Mouse (Mus musculus): Measurements from ENCODE around the gene Ly6g6f.
"Not testable (repeated sequence)": the region's sequence is repeated elsewhere in the genome, so short reads cannot be mapped to it uniquely, and the experiment has no call there.

The Ly6g6f gene

GRCm38 (mm10) chr17:35085208-35085865 lies at the start of gene Ly6g6f:
TSS of gene Ly6g6f (minus strand) at chr17:35085610.
- DNase-seq (ENCODE audit: extremely low spot score) = no peak

- peak; percentile 96 for DNase-seq (ENCODE audit: extremely low spot score)
These were observed 49.6 kb upstream of the Ly6g6f start, which contains the start of gene Bag6 for GRCm38 (mm10) chr17:35134801-35135590. TSS of gene Bag6 (plus strand) at chr17:35135178.

- no peak for DNase-seq (ENCODE audit: extremely low spot score)
These were observed 48.1 kb upstream of the Ly6g6f start for GRCm38 (mm10) chr17:35133517-35133916.

GRCm38 (mm10) chr17:35132174-35132560 lies 46.8 kb upstream of the Ly6g6f start:
- DNase-seq (ENCODE audit: extremely low spot score) = no peak

DNA sequence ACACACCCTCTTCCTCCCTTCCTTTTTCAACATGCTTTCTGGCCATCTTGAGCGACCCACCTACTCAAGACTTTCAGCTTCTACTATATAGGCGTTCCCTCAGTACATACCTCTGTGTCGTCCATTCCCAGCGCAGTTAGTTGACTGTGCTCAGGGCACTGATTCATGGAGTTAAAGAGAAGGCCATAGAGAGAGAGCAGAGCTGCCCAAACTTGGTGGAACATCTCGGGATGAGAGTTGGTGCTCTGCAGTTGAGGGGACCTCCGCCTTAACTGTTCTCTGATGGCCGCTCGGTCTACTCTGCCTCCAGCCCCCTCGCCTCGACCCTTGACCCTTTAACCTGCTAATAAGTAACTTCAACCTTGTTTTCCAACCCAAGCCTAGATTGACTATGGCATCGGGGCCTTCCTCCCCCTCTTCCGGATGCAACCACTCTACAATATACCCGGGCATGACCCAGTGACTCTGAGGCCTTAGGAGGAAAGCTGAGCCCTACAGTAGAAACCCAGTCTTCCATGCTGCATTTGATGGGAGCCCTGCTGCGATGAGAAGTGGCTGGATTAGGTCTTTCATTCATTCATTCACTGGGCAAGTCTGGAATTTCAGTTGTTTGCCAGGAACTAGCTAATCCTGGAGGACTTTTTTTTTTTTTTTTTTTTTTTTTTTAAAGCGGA lies 46.2 kb upstream of the Ly6g6f start, which contains the start of gene Apom:
Apom (minus strand) TSS at position 551 of the 674 bp plus-strand sequence.
- no peak for DNase-seq (ENCODE audit: extremely low spot score)

- DNase-seq (ENCODE audit: extremely low spot score) = no peak
These were observed 45.6 kb upstream of the Ly6g6f start for GRCm38 (mm10) chr17:35131038-35131437.

DNA sequence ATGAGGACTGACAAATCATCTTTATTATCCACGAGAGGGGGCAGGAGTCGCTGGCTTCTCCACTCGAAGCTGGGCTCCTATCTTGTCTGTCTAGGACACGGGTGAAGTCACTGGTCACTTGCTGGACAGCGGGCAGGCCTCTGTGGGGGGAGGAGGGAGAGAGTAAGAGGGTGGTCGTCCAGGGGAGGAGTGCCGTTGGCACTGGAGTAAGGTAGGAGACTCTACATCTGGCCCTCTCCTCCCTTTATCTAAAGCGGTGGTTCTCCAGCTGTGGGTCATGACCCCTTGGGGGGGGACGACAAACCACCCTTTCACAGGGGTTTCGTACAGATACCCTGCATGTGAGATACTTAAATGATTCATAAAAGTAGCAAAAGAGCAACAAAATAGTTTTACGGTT lies 43.6 kb upstream of the Ly6g6f start:
- no peak for DNase-seq (ENCODE audit: extremely low spot score)

- DNase-seq (ENCODE audit: extremely low spot score) = no peak
These were observed 41.6 kb upstream of the Ly6g6f start for GRCm38 (mm10) chr17:35127017-35127416.

DNA sequence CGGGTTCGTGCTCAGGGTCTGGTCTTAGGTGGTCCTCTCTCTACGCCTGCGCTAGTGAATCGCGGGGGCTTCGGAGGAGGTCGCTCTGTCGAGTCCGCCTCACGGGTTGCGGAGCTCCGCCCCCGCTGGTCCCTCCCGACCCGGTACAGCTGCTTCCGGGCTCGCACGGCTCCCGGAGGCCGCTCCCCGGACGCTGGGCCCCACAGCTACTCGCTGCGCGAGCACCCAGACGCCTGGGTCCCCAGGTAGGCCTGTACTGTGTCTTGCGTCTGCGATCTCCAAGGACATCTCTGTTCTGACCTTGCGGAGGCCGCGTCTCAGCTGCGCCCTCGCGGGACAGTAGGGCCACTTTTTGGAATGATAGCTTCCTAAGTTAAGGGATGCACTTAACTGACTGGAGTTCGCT lies 40.8 kb upstream of the Ly6g6f start, which contains the start of gene D17H6S53E:
D17H6S53E (plus strand) TSS at position 168 of the 406 bp plus-strand sequence.
- DNase-seq (ENCODE audit: extremely low spot score) = peak; percentile 80

GRCm38 (mm10) chr17:35125578-35125977 lies 40.2 kb upstream of the Ly6g6f start:
- DNase-seq (ENCODE audit: extremely low spot score) = no peak

DNA sequence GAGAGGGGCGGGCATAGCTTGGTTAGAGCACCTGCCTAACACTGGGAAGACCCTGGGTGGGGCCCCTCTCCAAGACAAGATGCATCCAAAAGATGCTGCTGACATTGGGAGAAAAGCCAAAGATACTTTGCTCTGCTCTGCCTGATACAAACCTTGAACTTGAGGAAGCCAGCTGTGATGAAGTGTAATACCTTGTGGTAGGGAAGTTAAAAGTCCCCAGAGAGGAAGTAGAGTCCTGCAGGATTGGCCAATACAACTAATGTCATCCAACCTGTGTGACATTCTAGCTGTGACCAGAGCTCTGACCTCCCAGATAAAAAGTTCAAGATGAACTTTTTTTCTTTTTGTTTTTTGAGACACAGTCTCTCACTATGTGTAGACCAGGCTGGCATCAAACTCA lies 39.7 kb upstream of the Ly6g6f start:
- DNase-seq (ENCODE audit: extremely low spot score) = no peak

DNA sequence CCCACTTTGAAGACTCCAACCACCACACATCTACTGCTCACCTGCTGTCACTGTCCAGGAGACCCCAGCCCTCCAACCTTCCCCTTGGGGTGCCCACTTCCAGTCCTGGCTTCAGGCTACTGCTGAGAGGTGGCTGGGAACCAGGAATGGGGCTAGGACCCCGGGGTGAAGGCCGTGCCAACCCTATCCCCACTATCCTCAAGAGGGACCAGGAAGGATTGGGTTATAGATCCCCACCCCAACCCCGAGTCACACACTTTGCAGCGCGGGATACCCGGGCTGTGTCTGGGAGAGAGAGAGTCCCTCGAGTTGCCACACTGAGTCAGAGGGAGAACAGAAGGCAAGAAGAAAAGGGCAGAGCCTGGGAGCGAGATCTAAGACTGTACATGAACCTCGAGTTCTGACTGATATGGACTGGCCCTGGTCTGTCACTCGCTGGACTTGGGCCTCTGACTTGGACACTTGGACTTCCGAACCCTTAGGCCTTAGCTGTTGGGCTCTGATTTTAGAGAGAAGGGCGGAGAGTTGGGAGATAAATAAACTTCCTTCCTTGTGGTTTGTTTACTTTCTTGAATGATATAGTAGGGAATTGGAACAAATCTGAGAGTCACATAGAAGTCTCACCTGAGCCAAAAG lies 39.0 kb upstream of the Ly6g6f start:
- not testable (repeated sequence) for DNase-seq (ENCODE audit: extremely low spot score)

DNA sequence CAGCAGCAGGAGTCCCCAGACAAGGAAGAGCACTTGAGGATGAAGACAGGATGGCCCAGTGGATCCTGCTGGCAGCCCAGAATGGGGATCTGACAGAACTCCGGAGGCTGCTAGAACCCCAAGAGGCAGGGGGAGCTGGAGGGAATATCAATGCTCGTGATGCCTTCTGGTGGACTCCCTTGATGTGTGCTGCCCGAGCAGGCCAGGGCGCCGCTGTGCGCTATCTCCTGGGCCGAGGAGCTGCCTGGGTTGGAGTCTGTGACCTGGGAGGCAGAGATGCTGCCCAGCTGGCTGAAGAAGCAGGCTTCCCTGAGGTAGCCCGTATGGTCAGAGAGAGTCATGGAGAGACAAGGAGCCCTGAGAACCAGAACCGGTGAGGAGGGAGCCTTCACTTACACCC lies 37.9 kb upstream of the Ly6g6f start:
- not testable (repeated sequence) for DNase-seq (ENCODE audit: extremely low spot score)

GRCm38 (mm10) chr17:35121871-35122303 lies 36.5 kb upstream of the Ly6g6f start, which contains the start of gene Csnk2b:
TSS of gene Csnk2b (minus strand) at chr17:35122053.
- DNase-seq (ENCODE audit: extremely low spot score) = no peak

DNA sequence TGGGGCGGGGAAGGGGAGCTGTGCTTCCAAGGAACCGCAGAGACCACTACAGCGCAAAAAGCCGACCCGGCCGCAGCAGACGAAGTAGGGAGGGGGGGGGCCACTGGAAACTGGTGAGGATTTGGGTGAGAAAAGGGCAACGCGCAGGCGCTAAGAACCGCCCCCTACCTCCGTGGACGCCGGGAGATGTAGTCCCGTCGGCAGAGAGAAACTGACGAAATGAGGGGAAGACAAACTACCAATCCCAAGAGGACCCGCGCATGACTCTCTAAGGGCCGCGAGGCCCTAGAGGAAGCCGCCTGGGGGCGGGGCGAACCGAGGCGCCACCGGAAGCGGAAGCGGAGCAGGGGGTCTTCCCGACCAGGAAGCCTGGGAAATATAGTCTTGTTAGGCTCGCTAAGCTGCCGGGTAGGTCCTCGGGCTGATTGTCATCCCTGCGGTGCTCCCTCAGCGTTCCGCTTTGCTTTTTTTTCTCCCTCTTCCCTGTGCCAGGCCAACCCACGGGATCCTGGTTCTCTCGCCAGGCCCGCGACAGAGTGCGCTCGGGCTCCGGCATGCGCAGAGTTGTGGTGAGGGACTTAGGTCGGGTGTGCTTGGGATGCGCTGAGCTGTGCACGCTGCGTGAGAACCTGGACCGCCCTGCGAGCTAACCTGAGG lies 35.9 kb upstream of the Ly6g6f start, which contains the start of gene Gpank1:
Gpank1 (plus strand) TSS at position 313 of the 657 bp plus-strand sequence.
- peak; percentile 97 for DNase-seq (ENCODE audit: extremely low spot score)

DNA sequence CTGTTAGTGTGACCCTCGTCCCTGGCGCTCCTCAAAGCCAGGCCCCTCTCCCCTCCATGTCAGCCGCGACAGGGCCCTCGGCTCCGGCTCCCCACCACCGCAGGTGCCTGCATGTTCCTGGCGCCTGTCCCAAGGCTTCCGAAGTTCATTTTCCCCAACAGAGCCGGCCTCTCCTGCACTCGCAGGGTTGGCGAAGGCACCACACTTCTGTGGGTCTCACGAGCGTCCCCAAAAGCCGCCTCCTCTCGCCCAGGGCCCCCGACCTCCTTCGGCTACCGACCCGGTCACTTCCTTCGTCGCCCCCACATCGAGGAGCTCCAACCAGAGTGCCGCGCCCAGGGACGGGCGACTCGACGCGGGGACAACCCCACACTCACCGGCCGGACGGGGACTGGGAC lies 35.3 kb upstream of the Ly6g6f start:
- no peak for DNase-seq (ENCODE audit: extremely low spot score)

DNA sequence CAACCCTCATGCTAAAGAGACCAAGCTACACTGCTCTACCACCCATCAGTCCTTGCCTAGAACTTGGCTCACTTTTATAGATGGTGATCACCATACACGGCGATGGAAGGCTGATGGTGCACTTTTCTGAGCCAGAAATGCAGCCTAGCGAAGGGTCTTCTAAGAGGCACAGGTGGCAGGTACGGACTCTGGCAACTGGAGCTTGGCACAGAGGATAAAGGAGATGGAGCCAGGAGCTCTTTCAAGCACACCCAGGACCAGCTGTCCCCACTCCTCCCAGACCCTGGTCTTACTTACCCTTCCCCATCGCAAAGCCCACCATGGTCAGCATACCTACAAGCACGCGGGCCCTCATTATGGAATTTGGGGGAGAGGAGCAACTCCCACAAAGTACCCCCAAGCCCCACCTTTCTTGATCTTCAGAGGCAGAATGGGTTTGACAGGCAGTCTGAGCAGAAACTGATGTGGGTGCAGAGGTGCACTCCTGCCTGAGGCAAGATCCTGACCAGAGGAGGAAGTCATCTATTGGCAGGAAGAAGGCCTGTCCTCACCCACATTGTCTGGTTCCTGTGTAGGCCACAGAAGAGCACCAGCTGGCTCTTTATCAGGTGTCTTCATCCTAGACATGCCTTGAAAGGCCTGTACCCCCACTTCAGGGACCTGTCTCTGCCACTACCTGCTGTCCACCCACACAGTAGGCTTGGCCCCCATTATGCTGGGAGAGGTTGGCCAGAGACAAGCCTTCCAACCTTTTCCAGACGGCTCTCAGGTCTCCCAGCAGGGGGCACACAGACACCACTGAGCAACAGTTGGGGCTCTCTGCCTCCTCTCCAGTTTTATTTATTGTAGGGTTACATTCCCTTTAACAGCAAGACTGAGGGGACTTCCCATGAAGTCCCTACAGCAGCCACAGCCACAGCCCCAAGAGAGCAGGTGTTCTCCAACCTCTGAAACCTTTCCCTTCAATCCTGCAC lies 29.9 kb upstream of the Ly6g6f start, which contains the start of gene Ly6g5b:
Ly6g5b (minus strand) TSS at position 383 of the 974 bp plus-strand sequence.
- no peak for DNase-seq (ENCODE audit: extremely low spot score)

DNA sequence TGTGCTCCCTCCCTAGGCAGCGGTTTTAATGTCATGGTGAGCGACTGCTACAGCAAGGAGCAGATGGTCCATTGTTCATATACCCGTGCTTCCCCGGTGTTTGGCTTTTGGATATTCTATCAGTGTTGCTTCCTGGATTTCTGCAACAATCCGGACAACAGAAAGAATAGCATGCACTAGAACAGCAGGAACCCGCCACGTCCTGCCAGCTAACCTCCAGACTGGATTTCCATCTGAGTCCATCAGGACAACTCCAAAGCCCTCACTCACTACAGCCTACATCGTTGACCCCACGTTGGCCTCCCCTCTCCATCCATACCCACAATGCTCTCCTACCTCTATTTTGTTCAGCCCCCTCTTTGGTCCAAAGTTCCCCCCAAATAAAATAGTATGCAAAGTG lies 26.4 kb upstream of the Ly6g6f start:
- no peak for DNase-seq (ENCODE audit: extremely low spot score)

DNA sequence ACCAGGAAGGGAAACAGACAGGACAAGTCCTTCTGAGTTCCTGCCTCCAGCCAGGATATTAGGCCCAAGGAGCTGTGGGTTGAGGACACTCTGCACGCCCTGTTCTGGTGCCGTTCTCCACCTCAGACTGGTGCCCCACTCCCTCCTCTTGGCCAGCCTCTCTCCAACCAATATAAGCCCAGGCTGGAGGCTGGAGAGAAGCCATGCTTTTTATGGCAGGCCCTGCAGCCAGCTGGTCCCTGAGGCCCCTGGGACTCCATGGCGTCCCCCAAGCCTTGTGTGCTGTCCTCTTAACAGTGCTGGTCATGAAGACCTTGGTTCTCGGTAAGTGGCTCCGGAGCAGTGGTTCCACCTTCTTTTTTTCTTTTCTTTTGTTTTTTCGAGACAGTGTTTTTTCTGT lies 22.7 kb upstream of the Ly6g6f start, which contains the start of gene Ly6g5c:
Ly6g5c (plus strand) TSS at position 183 of the 400 bp plus-strand sequence.
- no peak for DNase-seq (ENCODE audit: extremely low spot score)

DNA sequence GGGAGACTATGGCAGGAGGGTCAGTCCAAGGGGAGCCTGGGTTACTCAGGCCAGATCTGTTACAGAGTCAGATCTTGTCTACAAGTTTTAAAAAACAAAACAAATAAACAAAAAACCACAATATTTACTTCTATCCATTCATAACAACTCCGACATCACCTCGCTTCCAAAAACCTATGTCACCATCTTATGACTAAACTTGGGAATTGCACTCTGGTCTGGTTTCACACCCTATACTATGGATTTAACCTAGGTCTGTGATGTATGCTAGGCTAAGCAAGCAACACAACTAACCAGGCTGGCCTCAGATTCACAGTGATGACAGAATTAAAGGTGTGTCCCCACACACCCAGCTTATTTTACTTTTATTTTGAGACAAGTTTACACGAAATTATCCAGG lies 21.1 kb upstream of the Ly6g6f start:
- no peak for DNase-seq (ENCODE audit: extremely low spot score)

Data from embryo, embryonic 9.5 days (tissue).